Mouse (Mus musculus): Measurements from ENCODE around the gene Zfp14.

- no peak for TF ChIP-seq POLR2A (IDR thresholded peaks at IDR 0.05; ENCODE audit: borderline replicate concordance, control insufficient read depth, low read depth, low read length)
- no peak for TF ChIP-seq CTCF (IDR thresholded peaks at IDR 0.05; ENCODE audit: control insufficient read depth, insufficient read depth, low read length)
These were observed 63.6 kb downstream of the Zfp14 start for GRCm38 (mm10) chr7:29987551-29987950.
